Mouse (Mus musculus) intestine, embryonic 14.5 days (tissue): Measurements from ENCODE around the gene Chek2. TPM values are rescaled to one million over a fixed set of nuclear protein-coding genes. Genes with fewer than 3 reads are reported as not detected.

Experiments used
- ATAC-seq: fragments of 200-750 bp; cut with Nextera tagmentation; replicated peaks from 2 replicates; pipeline ENCODE4 v1.8.0; 2017; ENCODE audit warnings: low read depth, moderate number of reproducible peaks, moderate TSS enrichment, moderate library complexity; ENCODE audit not compliant: low FRiP score, low TSS enrichment
- DNase-seq: peaks from one replicate; pipeline ENCODE4 v3.0.0-alpha.2; 2018; ENCODE audit warnings: low spot score
- H3K27ac ChIP-seq: fragments of 300-500 bp; sonication (generic); 2 replicates; pipeline ENCODE4 v1.5.1; 2014; ENCODE audit warnings: low read depth, mild to moderate bottlenecking, control low read depth
- H3K27me3 ChIP-seq: fragments of 300-500 bp; sonication (generic); replicated peaks from 2 replicates; pipeline ENCODE4 v1.6.1; 2014; ENCODE audit warnings: low read length, control low read depth; ENCODE audit not compliant: control insufficient read depth, insufficient read depth
- H3K36me3 ChIP-seq: fragments of 300-500 bp; sonication (generic); 2 replicates; pipeline ENCODE4 v1.6.1; 2014; ENCODE audit warnings: low read length, control low read depth; ENCODE audit not compliant: control insufficient read depth, insufficient read depth
- H3K4me1 ChIP-seq: fragments of 300-500 bp; sonication (generic); replicated peaks from 2 replicates; pipeline ENCODE4 v1.6.1; 2014; ENCODE audit warnings: low read length, control low read depth, mixed read lengths; ENCODE audit not compliant: control insufficient read depth, insufficient read depth
- H3K4me2 ChIP-seq: fragments of 300-500 bp; sonication (generic); 2 replicates; pipeline ENCODE4 v1.6.1; 2014; ENCODE audit warnings: low read length
- H3K4me3 ChIP-seq: fragments of 300-500 bp; sonication (generic); 2 replicates; pipeline ENCODE4 v1.5.1; 2014; ENCODE audit warnings: low read depth, low read length, control low read depth, mixed read lengths
- H3K9ac ChIP-seq: fragments of 300-500 bp; sonication (generic); 2 replicates; pipeline ENCODE4 v1.6.1; 2014; ENCODE audit warnings: mild to moderate bottlenecking, low read length
- H3K9me3 ChIP-seq: fragments of 300-500 bp; sonication (generic); 2 replicates; pipeline ENCODE4 v1.6.1; 2016; ENCODE audit warnings: low read length, control low read depth; ENCODE audit not compliant: control insufficient read depth
- WGBS: fragments of 180-500 bp; shearing (Covaris S2); extraction: QIAGEN DNeasy Blood & Tissue Kit; methylation state at CpG from one replicate; pipeline ENCODE4 v1.1.7; 2014; 5-methylcytosine and 5-hydroxymethylcytosine counted together
- polyA plus RNA-seq: library from polyadenylated mRNA; unstranded; fragments of >200 nt; fragmentation: Nextera tagmentation; extraction: Ambion mirVana; gene quantifications from 2 replicates; pipeline ENCODE4 v1.2.1, GENCODE M21; 2014

Gene Chek2
- polyA plus RNA-seq, 1 experiment from 2014 or later: 37.8 TPM

- H3K4me2 ChIP-seq: no peak overlapping the region
- H3K4me3 ChIP-seq: no peak overlapping the region
- ATAC-seq: no peak
- WGBS: 88% methylated on average over 1 of the region's 1 CpGs
- no peak for DNase-seq
- peaks cover 25% of the 10 kb centered on the region for H3K4me1 ChIP-seq
- no peak overlapping the region for H3K9ac ChIP-seq
- no peaks in the 10 kb centered on the region for H3K27me3 ChIP-seq
- H3K36me3 ChIP-seq: peaks cover 43% of the 10 kb centered on the region
- no peak overlapping the region for H3K27ac ChIP-seq
- H3K9me3 ChIP-seq: no peaks in the 10 kb centered on the region
Observed at GRCm38 (mm10) chr5:110806676-110807075, 33.1 kb upstream of the Chek2 start.

GRCm38 (mm10) chr5:110807453-110807852 is 32.3 kb upstream of the Chek2 start:
- 77% methylated on average over 4 of the region's 4 CpGs for WGBS
- Histone ChIP-seq H3K27me3 (no peaks in the 10 kb centered on the region), H3K4me3 (peak overlapping the region; percentile 96; the same call in 1 of the 2 replicates), H3K27ac (no peak overlapping the region), H3K9me3 (no peaks in the 10 kb centered on the region), H3K36me3 (peaks cover 36% of the 10 kb centered on the region), H3K4me1 (peaks cover 25% of the 10 kb centered on the region), H3K9ac (no peak overlapping the region), H3K4me2 (peak overlapping the region; percentile 98)
- ATAC-seq (no peak), DNase-seq (no peak)

- peaks cover 29% of the 10 kb centered on the region for H3K36me3 ChIP-seq
- peak overlapping the region; percentile 98 for H3K4me2 ChIP-seq
- 0 out of 2 replicates have a peak overlapping the region, but pooled peaks have one; percentile 54 for H3K27ac ChIP-seq
- peaks cover 25% of the 10 kb centered on the region for H3K4me1 ChIP-seq
- H3K9me3 ChIP-seq: no peaks in the 10 kb centered on the region
- peak overlapping the region; percentile 97 for H3K9ac ChIP-seq
- DNase-seq (peak; percentile 91), ATAC-seq (peak; percentile 40; the same call in 1 of the 2 replicates)
- peak overlapping the region; percentile 96 for H3K4me3 ChIP-seq
- under 1% methylated on average over 14 of the region's 14 CpGs for WGBS
- H3K27me3 ChIP-seq: no peaks in the 10 kb centered on the region
Observed at GRCm38 (mm10) chr5:110808061-110808631, 31.6 kb upstream of the Chek2 start.

GRCm38 (mm10) chr5:110808821-110809666 is 30.7 kb upstream of the Chek2 start:
- DNase-seq: peak; percentile 77
- no peaks in the 10 kb centered on the region for H3K27me3 ChIP-seq
- peak overlapping the region; percentile 97 for H3K9ac ChIP-seq
- peaks cover 25% of the 10 kb centered on the region for H3K4me1 ChIP-seq
- WGBS: 2% methylated on average over 27 of the region's 27 CpGs
- ATAC-seq: no peak; the same call in none of the 2 replicates
- peak overlapping the region; percentile 96 for H3K4me3 ChIP-seq
- H3K36me3 ChIP-seq: peaks cover 25% of the 10 kb centered on the region
- H3K4me2 ChIP-seq: peak overlapping the region; percentile 98
- no peaks in the 10 kb centered on the region for H3K9me3 ChIP-seq
- peak overlapping the region; percentile 83 for H3K27ac ChIP-seq

- Histone ChIP-seq H3K4me2 (peak within 1 kb of the TSS; percentile 98), H3K4me3 (peak within 1 kb of the TSS; percentile 96), H3K27ac (peak within 1 kb of the TSS; percentile 83), H3K4me1 (peaks cover 25% of the 10 kb centered on the region), H3K9me3 (no peaks in the 10 kb centered on the region), H3K9ac (peak within 1 kb of the TSS; percentile 97), H3K27me3 (no peaks in the 10 kb centered on the region), H3K36me3 (peaks cover 18% of the 10 kb centered on the region)
- peak; percentile 94 for ATAC-seq
- peak; percentile 99 for DNase-seq
- under 1% methylated on average over 67 of the region's 80 CpGs for WGBS
Observed at GRCm38 (mm10) chr5:110809667-110810325, 30.0 kb upstream of the Chek2 start, which contains the start of gene Ulk1. Ulk1 (minus strand) TSS chr5:110810097.

GRCm38 (mm10) chr5:110824421-110824820 is 15.4 kb upstream of the Chek2 start:
- ATAC-seq: no peak
- H3K4me3 ChIP-seq: no peak overlapping the region
- H3K4me2 ChIP-seq: no peak overlapping the region
- H3K27me3 ChIP-seq: no peaks in the 10 kb centered on the region
- H3K4me1 ChIP-seq: peaks cover 7% of the 10 kb centered on the region
- no peak overlapping the region for H3K9ac ChIP-seq
- 85% methylated on average over 4 of the region's 4 CpGs for WGBS
- H3K27ac ChIP-seq: no peak overlapping the region
- DNase-seq: no peak
- no peaks in the 10 kb centered on the region for H3K36me3 ChIP-seq
- no peaks in the 10 kb centered on the region for H3K9me3 ChIP-seq

GRCm38 (mm10) chr5:110826781-110827495 is 12.8 kb upstream of the Chek2 start:
- DNase-seq: peak; percentile 58

GRCm38 (mm10) chr5:110827576-110827975 is 12.2 kb upstream of the Chek2 start:
- DNase-seq: no peak
- no peak overlapping the region for H3K9ac ChIP-seq
- 0 out of 2 replicates have a peak overlapping the region, but pooled peaks have one; percentile 38 for H3K27ac ChIP-seq
- H3K27me3 ChIP-seq: no peaks in the 10 kb centered on the region
- 0 out of 2 replicates have a peak overlapping the region, but pooled peaks have one; percentile 5 for H3K4me2 ChIP-seq
- peaks cover 3% of the 10 kb centered on the region; the same call in 1 of the 2 replicates for H3K36me3 ChIP-seq
- 70% methylated on average over 5 of the region's 5 CpGs for WGBS
- ATAC-seq: no peak
- no peak overlapping the region for H3K4me3 ChIP-seq
- peaks cover 7% of the 10 kb centered on the region for H3K4me1 ChIP-seq
- H3K9me3 ChIP-seq: no peaks in the 10 kb centered on the region

More at GRCm38 (mm10) chr5:110826781-110827495, 12.8 kb upstream of the Chek2 start:
- 50% methylated on average over 8 of the region's 8 CpGs for WGBS
- H3K4me3 ChIP-seq: no peak overlapping the region
- H3K9me3 ChIP-seq: no peaks in the 10 kb centered on the region
- peaks cover 3% of the 10 kb centered on the region; the same call in 1 of the 2 replicates for H3K36me3 ChIP-seq
- H3K27ac ChIP-seq: peak overlapping the region; percentile 60; the same call in 1 of the 2 replicates
- no peak overlapping the region for H3K4me2 ChIP-seq
- peak; percentile 80 for ATAC-seq
- no peak overlapping the region for H3K9ac ChIP-seq
- H3K27me3 ChIP-seq: no peaks in the 10 kb centered on the region
- peaks cover 7% of the 10 kb centered on the region for H3K4me1 ChIP-seq
